Mouse (Mus musculus) stomach, postnatal 0 days (tissue): Measurements from ENCODE around the gene Tdrd5.

Experiments
- CTCF ChIP-seq: IDR thresholded peaks from 2 replicates; pipeline ENCODE4 v1.5.1; 2016; ENCODE audit warnings: antibody characterized with exemption, low read depth, mild to moderate bottlenecking, moderate library complexity
- EP300 ChIP-seq: optimal IDR thresholded peaks from 2 replicates; pipeline ENCODE3; 2016; ENCODE audit warnings: antibody characterized with exemption

- TF ChIP-seq CTCF (no peak), EP300 (no peak)
Measured at GRCm38 (mm10) chr1:156273647-156274046, 29.8 kb downstream of the Tdrd5 start.
